Mouse (Mus musculus): ENCODE results near the gene Slc5a5. TPM values are rescaled to one million over a fixed set of nuclear protein-coding genes. Genes with fewer than 3 reads are reported as not detected.

Slc5a5 gene
- polyA plus RNA-seq, 1 experiment from 2014 or later: 0.11 TPM

DNA sequence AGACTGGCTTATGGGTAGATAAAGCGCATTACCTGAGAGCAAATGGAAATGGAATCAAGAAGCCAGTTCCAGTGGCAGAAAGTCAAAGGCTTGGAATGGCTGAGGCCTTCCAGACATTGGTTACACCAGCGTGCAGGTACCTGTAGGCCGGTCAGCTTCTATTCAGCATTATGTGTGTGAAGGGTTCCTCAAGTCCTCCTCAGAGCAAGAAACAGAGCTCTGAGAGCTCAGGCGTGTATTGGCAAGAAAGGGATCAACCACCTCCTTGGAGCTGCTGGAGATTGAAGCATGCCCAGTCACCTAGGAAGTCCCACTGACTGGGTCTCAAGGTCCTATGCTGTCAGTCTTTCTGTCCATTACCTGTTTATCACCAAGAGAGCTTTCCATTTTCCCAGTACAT lies 33.2 kb upstream of the Slc5a5 start:
- H3K4me3 ChIP-seq (ENCODE audit: low read depth, low read length): no peak overlapping the region
- H3K4me2 ChIP-seq (ENCODE audit: low read depth, low read length): no peak overlapping the region
- no peaks in the 10 kb centered on the region for H3K4me1 ChIP-seq (ENCODE audit: control insufficient read depth, low read depth, low read length)
- no peaks in the 10 kb centered on the region for H3K36me3 ChIP-seq (ENCODE audit: control insufficient read depth, insufficient read depth)
- no peaks in the 10 kb centered on the region for H3K27me3 ChIP-seq (ENCODE audit: control insufficient read depth, insufficient read depth, low read depth, low read length)
- H3K9ac ChIP-seq (ENCODE audit: low read depth, low read length): no peak overlapping the region
- H3K9me3 ChIP-seq (replicated peaks; ENCODE audit: control insufficient read depth, low read length): no peaks in the 10 kb centered on the region
- no peak for ATAC-seq (ENCODE audit: low read depth)
- no peak overlapping the region for H3K27ac ChIP-seq (ENCODE audit: low read length)
- 76% methylated on average over 4 of the region's 4 CpGs for WGBS (ENCODE audit: insufficient replicate concordance)

- no peak overlapping the region for H3K4me2 ChIP-seq (ENCODE audit: low read depth, low read length)
- 74% methylated on average over 4 of the region's 4 CpGs for WGBS (ENCODE audit: insufficient replicate concordance)
- no peak for ATAC-seq (ENCODE audit: low read depth)
- no peaks in the 10 kb centered on the region for H3K4me1 ChIP-seq (ENCODE audit: control insufficient read depth, low read depth, low read length)
- no peak overlapping the region for H3K9ac ChIP-seq (ENCODE audit: low read depth, low read length)
- no peaks in the 10 kb centered on the region for H3K27me3 ChIP-seq (ENCODE audit: control insufficient read depth, insufficient read depth, low read depth, low read length)
- no peaks in the 10 kb centered on the region for H3K36me3 ChIP-seq (ENCODE audit: control insufficient read depth, insufficient read depth)
- no peak overlapping the region for H3K27ac ChIP-seq (ENCODE audit: low read length)
- no peaks in the 10 kb centered on the region for H3K9me3 ChIP-seq (replicated peaks; ENCODE audit: control insufficient read depth, low read length)
- H3K4me3 ChIP-seq (ENCODE audit: low read depth, low read length): no peak overlapping the region
These were observed 31.6 kb upstream of the Slc5a5 start for GRCm38 (mm10) chr8:70924151-70924550.

- Histone ChIP-seq H3K9me3 (replicated peaks; ENCODE audit: control insufficient read depth, low read length) (no peaks in the 10 kb centered on the region), H3K4me2 (ENCODE audit: low read depth, low read length) (no peak overlapping the region), H3K36me3 (ENCODE audit: control insufficient read depth, insufficient read depth) (peaks cover 8% of the 10 kb centered on the region), H3K9ac (ENCODE audit: low read depth, low read length) (no peak overlapping the region), H3K27me3 (ENCODE audit: control insufficient read depth, insufficient read depth, low read depth, low read length) (no peaks in the 10 kb centered on the region), H3K4me1 (ENCODE audit: control insufficient read depth, low read depth, low read length) (no peaks in the 10 kb centered on the region), H3K27ac (ENCODE audit: low read length) (no peak overlapping the region), H3K4me3 (ENCODE audit: low read depth, low read length) (no peak overlapping the region)
- 69% methylated on average over 9 of the region's 9 CpGs for WGBS (ENCODE audit: insufficient replicate concordance)
- no peak for ATAC-seq (ENCODE audit: low read depth)
These were observed 27.7 kb upstream of the Slc5a5 start for GRCm38 (mm10) chr8:70920049-70920922.

DNA sequence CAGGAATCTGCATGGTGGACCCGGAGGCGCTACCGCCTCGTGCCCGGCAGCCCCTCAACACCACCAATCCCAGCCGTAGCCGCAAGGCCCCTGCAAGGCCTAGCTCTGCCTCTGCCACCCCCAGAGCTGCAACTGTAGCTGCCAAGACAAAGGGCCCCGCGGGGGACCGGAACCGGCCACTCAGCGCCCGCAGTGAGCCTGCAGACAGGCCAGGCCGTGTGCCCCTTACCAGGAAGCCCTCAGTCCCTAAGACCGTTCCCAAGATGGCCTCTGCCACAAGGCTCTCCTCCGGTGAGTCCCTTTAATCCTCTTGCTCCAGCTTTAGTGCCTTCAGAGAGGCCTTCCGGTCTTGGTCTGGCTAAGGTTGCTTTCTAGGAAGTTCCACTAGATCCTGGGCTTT lies 22.1 kb upstream of the Slc5a5 start:
- 85% methylated on average over 17 of the region's 17 CpGs for WGBS (ENCODE audit: insufficient replicate concordance)
- Histone ChIP-seq H3K27me3 (ENCODE audit: control insufficient read depth, insufficient read depth, low read depth, low read length) (no peaks in the 10 kb centered on the region), H3K36me3 (ENCODE audit: control insufficient read depth, insufficient read depth) (peaks cover 34% of the 10 kb centered on the region), H3K4me2 (ENCODE audit: low read depth, low read length) (no peak overlapping the region), H3K4me3 (ENCODE audit: low read depth, low read length) (no peak overlapping the region), H3K9ac (ENCODE audit: low read depth, low read length) (no peak overlapping the region), H3K9me3 (replicated peaks; ENCODE audit: control insufficient read depth, low read length) (no peaks in the 10 kb centered on the region), H3K4me1 (ENCODE audit: control insufficient read depth, low read depth, low read length) (no peaks in the 10 kb centered on the region), H3K27ac (ENCODE audit: low read length) (no peak overlapping the region)
- ATAC-seq (ENCODE audit: low read depth): no peak

DNA sequence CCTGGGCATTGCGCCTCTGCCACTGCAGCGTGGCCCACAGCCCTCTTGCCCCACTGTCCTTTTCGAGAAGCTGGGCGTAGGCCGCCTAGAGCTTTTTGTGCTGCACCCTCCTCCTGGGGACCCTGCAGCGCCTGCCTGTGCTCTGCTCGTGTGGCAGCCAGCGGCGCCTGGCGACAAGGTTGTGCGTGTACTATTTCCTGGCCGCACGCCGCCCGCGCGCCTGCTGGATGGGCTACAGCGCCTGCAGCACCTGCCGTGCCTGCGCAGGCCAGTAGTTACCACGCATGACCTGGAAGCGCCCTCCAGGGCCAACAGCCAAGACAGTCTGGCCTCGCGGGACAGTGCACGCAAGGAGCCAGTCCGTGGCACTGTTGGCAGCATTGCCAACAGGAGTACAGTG lies 21.0 kb upstream of the Slc5a5 start:
- no peak overlapping the region for H3K27ac ChIP-seq (ENCODE audit: low read length)
- WGBS (ENCODE audit: insufficient replicate concordance): 89% methylated on average over 26 of the region's 26 CpGs
- peaks cover 34% of the 10 kb centered on the region for H3K36me3 ChIP-seq (ENCODE audit: control insufficient read depth, insufficient read depth)
- no peak overlapping the region for H3K4me3 ChIP-seq (ENCODE audit: low read depth, low read length)
- no peaks in the 10 kb centered on the region for H3K27me3 ChIP-seq (ENCODE audit: control insufficient read depth, insufficient read depth, low read depth, low read length)
- no peak overlapping the region for H3K4me2 ChIP-seq (ENCODE audit: low read depth, low read length)
- H3K4me1 ChIP-seq (ENCODE audit: control insufficient read depth, low read depth, low read length): no peaks in the 10 kb centered on the region
- no peaks in the 10 kb centered on the region for H3K9me3 ChIP-seq (replicated peaks; ENCODE audit: control insufficient read depth, low read length)
- ATAC-seq (ENCODE audit: low read depth): no peak
- no peak overlapping the region for H3K9ac ChIP-seq (ENCODE audit: low read depth, low read length)

- no peak overlapping the region for H3K9ac ChIP-seq (ENCODE audit: low read depth, low read length)
- no peak overlapping the region for H3K4me3 ChIP-seq (ENCODE audit: low read depth, low read length)
- no peaks in the 10 kb centered on the region for H3K27me3 ChIP-seq (ENCODE audit: control insufficient read depth, insufficient read depth, low read depth, low read length)
- no peaks in the 10 kb centered on the region for H3K4me1 ChIP-seq (ENCODE audit: control insufficient read depth, low read depth, low read length)
- peaks cover 34% of the 10 kb centered on the region for H3K36me3 ChIP-seq (ENCODE audit: control insufficient read depth, insufficient read depth)
- no peak overlapping the region for H3K27ac ChIP-seq (ENCODE audit: low read length)
- no peak overlapping the region for H3K4me2 ChIP-seq (ENCODE audit: low read depth, low read length)
- whole genome bisulfite sequencing (ENCODE audit: insufficient replicate concordance): 92% methylated on average over 30 of the region's 30 CpGs
- no peak for ATAC-seq (ENCODE audit: low read depth)
- no peaks in the 10 kb centered on the region for H3K9me3 ChIP-seq (replicated peaks; ENCODE audit: control insufficient read depth, low read length)
These were observed 20.4 kb upstream of the Slc5a5 start for GRCm38 (mm10) chr8:70912955-70913354.

DNA sequence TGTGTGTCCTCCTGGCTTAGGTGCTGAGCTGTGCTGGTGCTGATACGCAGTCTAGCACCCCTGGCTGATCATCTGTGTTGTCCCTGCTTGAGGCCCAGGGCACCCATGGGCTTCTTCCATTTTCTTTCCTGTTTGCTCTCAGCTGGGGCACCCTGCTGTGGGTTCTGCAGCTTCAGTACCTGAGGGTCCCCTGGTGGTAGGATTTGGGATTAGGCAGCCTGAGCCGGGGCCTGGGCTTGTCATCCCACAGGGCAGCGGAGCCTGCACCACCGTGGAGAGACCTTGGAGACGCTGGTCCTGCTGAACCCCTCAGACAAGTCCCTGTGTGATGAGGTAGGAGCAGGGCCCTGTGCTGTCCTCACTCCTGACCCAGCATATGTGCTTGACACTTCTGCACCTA lies 19.0 kb upstream of the Slc5a5 start:
- Histone ChIP-seq H3K27ac (ENCODE audit: low read length) (no peak overlapping the region), H3K27me3 (ENCODE audit: control insufficient read depth, insufficient read depth, low read depth, low read length) (no peaks in the 10 kb centered on the region), H3K9ac (ENCODE audit: low read depth, low read length) (no peak overlapping the region), H3K4me1 (ENCODE audit: control insufficient read depth, low read depth, low read length) (peaks cover 5% of the 10 kb centered on the region), H3K4me3 (ENCODE audit: low read depth, low read length) (no peak overlapping the region), H3K36me3 (ENCODE audit: control insufficient read depth, insufficient read depth) (peaks cover 33% of the 10 kb centered on the region), H3K9me3 (replicated peaks; ENCODE audit: control insufficient read depth, low read length) (no peaks in the 10 kb centered on the region), H3K4me2 (ENCODE audit: low read depth, low read length) (no peak overlapping the region)
- WGBS (ENCODE audit: insufficient replicate concordance): 77% methylated on average over 5 of the region's 5 CpGs
- ATAC-seq (ENCODE audit: low read depth): no peak

GRCm38 (mm10) chr8:70907518-70907917 lies 15.0 kb upstream of the Slc5a5 start:
- no peak overlapping the region for H3K4me2 ChIP-seq (ENCODE audit: low read depth, low read length)

DNA sequence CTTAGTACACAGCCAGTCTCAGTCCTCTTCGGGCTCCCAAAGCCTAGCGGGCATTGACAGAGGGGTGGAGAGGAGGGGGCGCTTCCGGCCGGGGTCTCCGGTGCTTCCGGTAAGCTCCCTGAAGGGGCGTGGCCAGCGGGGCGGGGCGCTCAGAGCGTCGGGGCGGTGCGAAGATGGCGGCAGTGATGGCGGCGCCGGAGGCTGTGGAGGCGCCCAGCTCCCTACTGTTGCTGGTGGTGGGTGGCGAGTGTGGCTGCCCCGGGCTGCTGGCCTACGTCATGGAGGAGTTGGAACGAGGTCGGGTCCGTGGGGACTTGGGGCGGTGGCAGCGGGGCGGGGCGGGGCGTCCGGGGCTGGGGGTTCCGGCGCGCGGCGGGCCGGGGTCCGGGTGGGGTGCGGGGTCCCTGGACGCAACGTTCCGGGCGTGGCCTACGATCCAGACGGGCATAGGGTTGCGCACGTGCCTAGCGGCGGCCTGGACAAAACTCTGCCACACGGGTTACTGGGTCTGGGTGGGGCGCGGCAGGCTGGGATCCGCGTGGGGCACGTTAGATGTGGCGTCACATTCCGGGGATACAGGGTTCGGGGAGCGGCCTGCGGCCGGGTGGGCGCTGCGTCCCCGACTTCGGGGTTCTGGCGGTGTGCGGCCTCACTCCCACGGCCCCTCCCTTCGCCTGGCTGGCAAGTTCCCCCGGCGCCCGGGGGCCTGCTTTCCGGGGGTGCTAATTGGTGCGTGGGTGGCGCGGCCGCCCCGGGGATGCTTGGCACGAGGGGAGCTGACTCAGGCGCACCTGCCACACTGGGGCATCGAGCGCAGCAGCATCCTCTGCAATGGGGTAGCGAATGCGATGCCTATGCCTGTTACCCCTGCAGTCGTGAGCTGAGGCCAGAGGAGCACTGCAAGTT lies 13.5 kb upstream of the Slc5a5 start, which contains the start of gene Map1s:
TSS of gene Map1s (plus strand) at position 102 of the 906 bp plus-strand sequence.
- WGBS (ENCODE audit: insufficient replicate concordance): 1% methylated on average over 85 of the region's 86 CpGs
- Histone ChIP-seq H3K9ac (ENCODE audit: low read depth, low read length) (peak within 1 kb of the TSS; percentile 85), H3K9me3 (replicated peaks; ENCODE audit: control insufficient read depth, low read length) (no peaks in the 10 kb centered on the region), H3K4me1 (ENCODE audit: control insufficient read depth, low read depth, low read length) (peaks cover 20% of the 10 kb centered on the region), H3K27ac (ENCODE audit: low read length) (peak within 1 kb of the TSS; percentile 75), H3K4me2 (ENCODE audit: low read depth, low read length) (peak within 1 kb of the TSS; percentile 92), H3K27me3 (ENCODE audit: control insufficient read depth, insufficient read depth, low read depth, low read length) (no peaks in the 10 kb centered on the region), H3K4me3 (ENCODE audit: low read depth, low read length) (peak within 1 kb of the TSS; percentile 81), H3K36me3 (ENCODE audit: control insufficient read depth, insufficient read depth) (no peaks in the 10 kb centered on the region)
- ATAC-seq (ENCODE audit: low read depth): peak; percentile 77

More at GRCm38 (mm10) chr8:70907518-70907917, 15.0 kb upstream of the Slc5a5 start:
- H3K9me3 ChIP-seq (replicated peaks; ENCODE audit: control insufficient read depth, low read length): no peaks in the 10 kb centered on the region
- peaks cover 1% of the 10 kb centered on the region for H3K36me3 ChIP-seq (ENCODE audit: control insufficient read depth, insufficient read depth)
- peaks cover 20% of the 10 kb centered on the region for H3K4me1 ChIP-seq (ENCODE audit: control insufficient read depth, low read depth, low read length)
- ATAC-seq (ENCODE audit: low read depth): no peak
- no peaks in the 10 kb centered on the region for H3K27me3 ChIP-seq (ENCODE audit: control insufficient read depth, insufficient read depth, low read depth, low read length)
- 39% methylated on average over 2 of the region's 2 CpGs for WGBS (ENCODE audit: insufficient replicate concordance)
- H3K4me3 ChIP-seq (ENCODE audit: low read depth, low read length): no peak overlapping the region
- H3K9ac ChIP-seq (ENCODE audit: low read depth, low read length): no peak overlapping the region
- no peak overlapping the region for H3K27ac ChIP-seq (ENCODE audit: low read length)

All from liver, embryonic 16.5 days (tissue).